Mouse (Mus musculus) kidney, embryonic 14.5 days (tissue): ENCODE data around the gene Nipa1. TPM values are rescaled to one million over a fixed set of nuclear protein-coding genes. Genes with fewer than 3 reads are reported as not detected.

Experiments used
- ATAC-seq: fragments of 200-750 bp; cut with Nextera tagmentation; 2 replicates; pipeline ENCODE4 v1.8.0; 2017; ENCODE audit warnings: moderate number of reproducible peaks, mild to moderate bottlenecking, moderate TSS enrichment, moderate library complexity; ENCODE audit not compliant: low FRiP score, low TSS enrichment
- H3K27ac ChIP-seq: fragments of 300-500 bp; sonication (generic); 2 replicates; pipeline ENCODE4 v1.5.1; 2014; ENCODE audit warnings: low read depth, mild to moderate bottlenecking, low read length, moderate library complexity, mixed read lengths
- H3K27me3 ChIP-seq: fragments of 300-500 bp; sonication (generic); 2 replicates; pipeline ENCODE4 v1.6.1; 2014; ENCODE audit warnings: mild to moderate bottlenecking, low read length; ENCODE audit not compliant: control insufficient read depth, insufficient read depth
- H3K36me3 ChIP-seq: fragments of 300-500 bp; sonication (generic); 2 replicates; pipeline ENCODE4 v1.6.1; 2014; ENCODE audit warnings: low read length, mixed read lengths; ENCODE audit not compliant: control insufficient read depth, insufficient read depth
- H3K4me1 ChIP-seq: fragments of 300-500 bp; sonication (generic); 2 replicates; pipeline ENCODE4 v1.6.1; 2014; ENCODE audit warnings: low read length, mixed read lengths; ENCODE audit not compliant: control insufficient read depth, insufficient read depth
- H3K4me2 ChIP-seq: fragments of 300-500 bp; sonication (generic); replicated peaks from 2 replicates; pipeline ENCODE4 v1.6.1; 2014; ENCODE audit warnings: low read depth, mild to moderate bottlenecking, low read length
- H3K4me3 ChIP-seq: fragments of 300-500 bp; sonication (generic); 2 replicates; pipeline ENCODE4 v1.5.1; 2014; ENCODE audit warnings: mild to moderate bottlenecking, low read length
- H3K9ac ChIP-seq: fragments of 300-500 bp; sonication (generic); 2 replicates; pipeline ENCODE4 v1.6.1; 2014; ENCODE audit warnings: low read depth, mild to moderate bottlenecking, low read length, moderate library complexity
- H3K9me3 ChIP-seq: fragments of 300-500 bp; sonication (generic); 2 replicates; pipeline ENCODE4 v1.6.1; 2016; ENCODE audit warnings: low read length; ENCODE audit not compliant: control insufficient read depth
- WGBS: fragments of 180-500 bp; shearing (Covaris S2); extraction: QIAGEN DNeasy Blood & Tissue Kit; methylation state at CpG from one replicate; pipeline ENCODE4 v1.1.7; 2014; 5-methylcytosine and 5-hydroxymethylcytosine counted together
- polyA plus RNA-seq: library from polyadenylated mRNA; unstranded; fragments of >200 nt; fragmentation: Nextera tagmentation; extraction: Ambion mirVana; gene quantifications from 2 replicates; pipeline ENCODE4 v1.2.1, GENCODE M21; 2014

Nipa1 gene
- polyA plus RNA-seq, 1 experiment from 2014 or later = 4.4 TPM

GRCm38 (mm10) chr7:55966866-55967460 is 52.8 kb downstream of the Nipa1 start:
- no peak overlapping the region for H3K4me3 ChIP-seq
- no peak overlapping the region for H3K27ac ChIP-seq
- ATAC-seq = no peak
- H3K4me1 ChIP-seq = 0 out of 2 replicates have a peak, but pooled peaks cover 3% of the 10 kb centered on the region
- no peaks in the 10 kb centered on the region for H3K27me3 ChIP-seq
- H3K9me3 ChIP-seq = no peaks in the 10 kb centered on the region
- no peak overlapping the region for H3K4me2 ChIP-seq
- no peak overlapping the region for H3K9ac ChIP-seq
- WGBS = 28% methylated on average over 3 of the region's 3 CpGs
- H3K36me3 ChIP-seq = no peaks in the 10 kb centered on the region

DNA sequence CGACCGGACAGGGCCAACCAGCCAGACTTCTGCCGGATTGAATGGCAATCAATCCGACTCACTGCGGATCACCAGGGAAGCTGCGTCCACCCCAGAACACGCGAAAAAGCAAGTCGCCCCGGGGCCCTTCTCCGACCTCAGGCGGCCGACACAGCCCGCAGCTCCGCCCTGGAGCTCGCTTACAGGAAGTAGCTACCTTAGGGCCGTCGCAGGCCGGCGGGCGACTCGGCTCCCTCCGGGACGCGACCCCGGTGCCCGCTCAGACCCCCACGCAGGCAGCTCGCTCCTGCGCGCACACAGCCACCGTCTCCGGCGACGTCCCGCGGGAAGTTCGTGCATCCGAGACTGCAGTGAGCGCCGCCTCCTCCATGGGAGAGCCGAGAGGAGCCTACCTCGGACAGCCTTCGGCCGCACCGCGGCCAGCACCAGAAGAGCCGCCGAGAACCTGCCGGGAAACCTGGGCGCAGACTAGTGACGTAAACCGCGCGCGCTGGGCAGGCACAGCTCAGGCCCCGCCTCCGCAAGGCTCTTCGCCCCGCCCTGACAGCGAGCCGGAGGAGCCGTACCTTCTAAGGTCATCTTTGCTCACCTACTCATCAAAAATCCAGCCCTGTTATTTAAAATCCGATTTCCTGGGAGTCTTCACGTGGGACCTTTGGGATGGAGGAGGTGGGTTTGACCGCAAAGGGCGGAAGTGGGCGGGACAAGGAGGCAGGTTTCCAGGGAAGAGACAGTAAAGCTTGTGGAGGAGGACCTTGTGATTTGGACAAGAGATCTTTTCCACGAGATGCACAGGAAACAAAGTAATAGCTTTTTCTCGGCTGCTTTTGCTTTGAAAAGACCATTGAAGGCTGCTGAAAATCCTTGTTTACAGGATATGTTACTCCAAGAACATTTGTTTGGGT is 57.5 kb downstream of the Nipa1 start, which contains the start of gene Nipa2:
Gene Nipa2, minus strand, starts transcription at position 473 of the 905 bp plus-strand sequence.
- H3K27me3 ChIP-seq = no peaks in the 10 kb centered on the region
- H3K4me1 ChIP-seq = peaks cover 12% of the 10 kb centered on the region; the same call in 1 of the 2 replicates
- H3K27ac ChIP-seq = peak within 1 kb of the TSS; percentile 92
- no peaks in the 10 kb centered on the region for H3K9me3 ChIP-seq
- peaks cover 4% of the 10 kb centered on the region; the same call in 1 of the 2 replicates for H3K36me3 ChIP-seq
- peak; percentile 99 for ATAC-seq
- H3K4me3 ChIP-seq = peak within 1 kb of the TSS; percentile 90
- under 1% methylated on average over 68 of the region's 70 CpGs for WGBS
- peak within 1 kb of the TSS; percentile 58 for H3K4me2 ChIP-seq
- peak within 1 kb of the TSS; percentile 89 for H3K9ac ChIP-seq

- peaks cover 4% of the 10 kb centered on the region; the same call in 1 of the 2 replicates for H3K36me3 ChIP-seq
- H3K27ac ChIP-seq = no peak overlapping the region
- no peak overlapping the region for H3K4me3 ChIP-seq
- 90% methylated on average over 1 of the region's 1 CpGs for WGBS
- no peaks in the 10 kb centered on the region for H3K27me3 ChIP-seq
- H3K4me2 ChIP-seq = no peak overlapping the region
- H3K4me1 ChIP-seq = peaks cover 12% of the 10 kb centered on the region; the same call in 1 of the 2 replicates
- no peaks in the 10 kb centered on the region for H3K9me3 ChIP-seq
- no peak for ATAC-seq
- H3K9ac ChIP-seq = no peak overlapping the region
These were observed 59.2 kb downstream of the Nipa1 start for GRCm38 (mm10) chr7:55960506-55960905.

- H3K4me2 ChIP-seq = no peak overlapping the region
- ATAC-seq = no peak
- no peaks in the 10 kb centered on the region for H3K9me3 ChIP-seq
- H3K27ac ChIP-seq = no peak overlapping the region
- H3K4me3 ChIP-seq = no peak overlapping the region
- 96% methylated on average over 3 of the region's 3 CpGs for WGBS
- no peak overlapping the region for H3K9ac ChIP-seq
- peaks cover 12% of the 10 kb centered on the region; the same call in 1 of the 2 replicates for H3K4me1 ChIP-seq
- no peaks in the 10 kb centered on the region for H3K27me3 ChIP-seq
- H3K36me3 ChIP-seq = peaks cover 4% of the 10 kb centered on the region; the same call in 1 of the 2 replicates
These were observed 60.0 kb downstream of the Nipa1 start for GRCm38 (mm10) chr7:55959801-55960200.

- H3K4me3 ChIP-seq = no peak overlapping the region
- WGBS = 86% methylated on average over 4 of the region's 4 CpGs
- H3K36me3 ChIP-seq = peaks cover 10% of the 10 kb centered on the region; the same call in 1 of the 2 replicates
- H3K27ac ChIP-seq = no peak overlapping the region
- H3K9me3 ChIP-seq = peaks cover 7% of the 10 kb centered on the region; the same call in 1 of the 2 replicates
- peaks cover 10% of the 10 kb centered on the region; the same call in 1 of the 2 replicates for H3K4me1 ChIP-seq
- ATAC-seq = no peak
- H3K9ac ChIP-seq = no peak overlapping the region
- no peak overlapping the region for H3K4me2 ChIP-seq
- no peaks in the 10 kb centered on the region for H3K27me3 ChIP-seq
These were observed 61.8 kb downstream of the Nipa1 start for GRCm38 (mm10) chr7:55957916-55958315.

GRCm38 (mm10) chr7:55957178-55957577 is 62.6 kb downstream of the Nipa1 start:
- WGBS = 87% methylated on average over 3 of the region's 3 CpGs
- peaks cover 10% of the 10 kb centered on the region; the same call in 1 of the 2 replicates for H3K36me3 ChIP-seq
- no peak overlapping the region for H3K4me2 ChIP-seq
- peaks cover 7% of the 10 kb centered on the region; the same call in 1 of the 2 replicates for H3K9me3 ChIP-seq
- H3K4me1 ChIP-seq = peaks cover 9% of the 10 kb centered on the region; the same call in 1 of the 2 replicates
- H3K27me3 ChIP-seq = no peaks in the 10 kb centered on the region
- H3K4me3 ChIP-seq = no peak overlapping the region
- ATAC-seq = no peak
- H3K27ac ChIP-seq = no peak overlapping the region
- no peak overlapping the region for H3K9ac ChIP-seq

GRCm38 (mm10) chr7:55956054-55956453 is 63.7 kb downstream of the Nipa1 start:
- no peaks in the 10 kb centered on the region for H3K27me3 ChIP-seq
- H3K4me1 ChIP-seq = peaks cover 7% of the 10 kb centered on the region; the same call in 1 of the 2 replicates
- no peak overlapping the region for H3K9ac ChIP-seq
- peaks cover 7% of the 10 kb centered on the region; the same call in 1 of the 2 replicates for H3K9me3 ChIP-seq
- WGBS = 94% methylated on average over 2 of the region's 2 CpGs
- ATAC-seq = no peak
- peaks cover 10% of the 10 kb centered on the region; the same call in 1 of the 2 replicates for H3K36me3 ChIP-seq
- H3K4me2 ChIP-seq = no peak overlapping the region
- no peak overlapping the region for H3K4me3 ChIP-seq
- H3K27ac ChIP-seq = no peak overlapping the region

GRCm38 (mm10) chr7:55938341-55938740 is 81.4 kb downstream of the Nipa1 start:
- no peak for ATAC-seq

More at GRCm38 (mm10) chr7:55938341-55938740, 81.4 kb downstream of the Nipa1 start:
- no peak overlapping the region for H3K9ac ChIP-seq
- H3K9me3 ChIP-seq = no peaks in the 10 kb centered on the region
- no peak overlapping the region for H3K4me3 ChIP-seq
- H3K4me2 ChIP-seq = no peak overlapping the region
- H3K27ac ChIP-seq = no peak overlapping the region
- H3K36me3 ChIP-seq = peaks cover 8% of the 10 kb centered on the region; the same call in 1 of the 2 replicates
- no peaks in the 10 kb centered on the region for H3K27me3 ChIP-seq
- WGBS = 95% methylated on average over 4 of the region's 4 CpGs
- no peaks in the 10 kb centered on the region for H3K4me1 ChIP-seq
